Mouse (Mus musculus) cerebellum, adult 8-10 months (tissue): ENCODE data around the gene Ercc2.

Source experiments
- DNase-seq: peaks from one replicate; pipeline ENCODE4 v3.0.0; 2022

Ercc2 gene

GRCm38 (mm10) chr7:19410766-19411344 lies 29.0 kb downstream of the Ercc2 start:
- DNase-seq = no peak

- DNase-seq = no peak
Measured at GRCm38 (mm10) chr7:19411783-19412182, 30.0 kb downstream of the Ercc2 start.

GRCm38 (mm10) chr7:19413525-19413924 lies 31.7 kb downstream of the Ercc2 start:
- DNase-seq = no peak

- DNase-seq = no peak
Measured at GRCm38 (mm10) chr7:19416590-19416989, 34.8 kb downstream of the Ercc2 start.

GRCm38 (mm10) chr7:19420121-19420520 lies 38.3 kb downstream of the Ercc2 start:
- no peak for DNase-seq

- peak; percentile 79 for DNase-seq
Measured at GRCm38 (mm10) chr7:19420821-19421636, 39.2 kb downstream of the Ercc2 start.

- DNase-seq = no peak
Measured at GRCm38 (mm10) chr7:19423083-19423482, 41.3 kb downstream of the Ercc2 start.

- no peak for DNase-seq
Measured at GRCm38 (mm10) chr7:19424051-19424450, 42.2 kb downstream of the Ercc2 start.

GRCm38 (mm10) chr7:19426349-19426748 lies 44.5 kb downstream of the Ercc2 start:
- DNase-seq = no peak

- DNase-seq = no peak
Measured at GRCm38 (mm10) chr7:19426888-19427287, 45.1 kb downstream of the Ercc2 start.

- no peak for DNase-seq
Measured at GRCm38 (mm10) chr7:19427999-19428650, 46.3 kb downstream of the Ercc2 start.

GRCm38 (mm10) chr7:19429726-19430125 lies 47.9 kb downstream of the Ercc2 start:
- DNase-seq = peak; percentile 50

GRCm38 (mm10) chr7:19430402-19430801 lies 48.6 kb downstream of the Ercc2 start:
- DNase-seq = no peak

- DNase-seq = no peak
Measured at GRCm38 (mm10) chr7:19432475-19432874, 50.7 kb downstream of the Ercc2 start.

GRCm38 (mm10) chr7:19436276-19436675 lies 54.5 kb downstream of the Ercc2 start:
- DNase-seq = no peak

GRCm38 (mm10) chr7:19437048-19437447 lies 55.2 kb downstream of the Ercc2 start:
- no peak for DNase-seq

- DNase-seq = no peak
Measured at GRCm38 (mm10) chr7:19441448-19442091, 59.8 kb downstream of the Ercc2 start.

GRCm38 (mm10) chr7:19443344-19443743 lies 61.5 kb downstream of the Ercc2 start:
- peak; percentile 92 for DNase-seq

- DNase-seq = no peak
Measured at GRCm38 (mm10) chr7:19444801-19445200, 63.0 kb downstream of the Ercc2 start.
